ENCODE assay signal across 23 mouse cellular contexts in genomic region chr6:14540333-14540732, GRCm38 (mm10).
"Had no signal": no experiment of that assay in that cellular context is flagged by ENCODE, and none has a peak within 500 bp of the region (broad histone marks: within the 10 kb centered on the region; RNA-seq: fewer than 3 reads in every experiment).

No protein-coding gene starts in this region.

- H3K4me2 ChIP-seq: heart, embryonic 12.5 days; intestine, embryonic 15.5 days; limb, embryonic 12.5 days; liver, embryonic 11.5 days; liver, embryonic 13.5 days had no signal

- H3K36me3 ChIP-seq: heart, embryonic 10.5 days; heart, embryonic 12.5 days; intestine, embryonic 15.5 days; limb, embryonic 10.5 days; limb, embryonic 12.5 days; liver, embryonic 13.5 days had no signal

- H3K27me3 ChIP-seq: heart, embryonic 12.5 days; intestine, embryonic 15.5 days; limb, embryonic 12.5 days; liver, embryonic 13.5 days had no signal

- H3K27ac ChIP-seq: heart, embryonic 10.5 days; intestine, embryonic 15.5 days; layer of hippocampus, adult 2 months; left cerebral cortex, adult 2 months; limb, embryonic 10.5 days; limb, embryonic 12.5 days; liver, embryonic 13.5 days had no signal

- H3K9ac ChIP-seq: forebrain, postnatal 0 days; heart, embryonic 12.5 days; intestine, embryonic 15.5 days; limb, embryonic 12.5 days; liver, embryonic 13.5 days had no signal

- H3K4me1 ChIP-seq: heart, embryonic 10.5 days; heart, embryonic 12.5 days; intestine, embryonic 15.5 days; limb, embryonic 10.5 days; limb, embryonic 12.5 days; liver, embryonic 13.5 days had no signal

- ATAC-seq: forebrain, postnatal 0 days; inflammation-experienced regulatory T-cells, adult 6 months; intestine, embryonic 15.5 days; intestine, postnatal 0 days had no signal

- H3K4me3 ChIP-seq: heart, embryonic 10.5 days; heart, embryonic 12.5 days; intestine, embryonic 15.5 days; layer of hippocampus, adult 2 months; left cerebral cortex, adult 2 months; limb, embryonic 10.5 days; limb, embryonic 12.5 days; liver, embryonic 13.5 days had no signal

- H3K9me3 ChIP-seq: heart, embryonic 10.5 days; heart, embryonic 12.5 days; intestine, embryonic 15.5 days; limb, embryonic 10.5 days; limb, embryonic 12.5 days; liver, embryonic 13.5 days had no signal

- DNase-seq: forebrain, postnatal 0 days; gastrocnemius, postnatal 14 days; gastrocnemius, postnatal 36 days; heart, adult 18-20 months; heart, postnatal 10 days; heart, postnatal 4 days; kidney, adult 18-20 months; kidney, adult 8-10 months; kidney, postnatal 10 days; kidney, postnatal 25 days; kidney, postnatal 4 days; liver; liver, embryonic 13.5 days had no signal
